Mouse (Mus musculus): Measurements from ENCODE around the gene Aebp1.

The Aebp1 gene

GRCm38 (mm10) chr11:5893807-5894206 lies 32.1 kb downstream of the Aebp1 start:
- no peak for DNase-seq (ENCODE audit: low read depth, low spot score)

GRCm38 (mm10) chr11:5897230-5897629 lies 35.5 kb downstream of the Aebp1 start:
- DNase-seq (ENCODE audit: low read depth, low spot score): no peak

- no peak for DNase-seq (ENCODE audit: low read depth, low spot score)
Observed at GRCm38 (mm10) chr11:5897839-5898238, 36.1 kb downstream of the Aebp1 start.

GRCm38 (mm10) chr11:5898531-5898930 lies 36.8 kb downstream of the Aebp1 start, which contains the start of gene Myl7:
Myl7 (minus strand) TSS chr11:5898782.
- no peak for DNase-seq (ENCODE audit: low read depth, low spot score)

GRCm38 (mm10) chr11:5899286-5899685 lies 37.5 kb downstream of the Aebp1 start:
- DNase-seq (ENCODE audit: low read depth, low spot score): no peak

GRCm38 (mm10) chr11:5901320-5901719 lies 39.6 kb downstream of the Aebp1 start:
- DNase-seq (ENCODE audit: low read depth, low spot score): no peak

- peak; percentile 74 for DNase-seq (ENCODE audit: low read depth, low spot score)
Observed at GRCm38 (mm10) chr11:5901950-5902349, 40.2 kb downstream of the Aebp1 start.

GRCm38 (mm10) chr11:5902390-5902789 lies 40.6 kb downstream of the Aebp1 start:
- DNase-seq (ENCODE audit: low read depth, low spot score): no peak

- DNase-seq (ENCODE audit: low read depth, low spot score): no peak
Observed at GRCm38 (mm10) chr11:5903844-5904243, 42.1 kb downstream of the Aebp1 start.

GRCm38 (mm10) chr11:5904357-5904756 lies 42.6 kb downstream of the Aebp1 start:
- DNase-seq (ENCODE audit: low read depth, low spot score): no peak

GRCm38 (mm10) chr11:5904871-5905270 lies 43.1 kb downstream of the Aebp1 start:
- no peak for DNase-seq (ENCODE audit: low read depth, low spot score)

- no peak for DNase-seq (ENCODE audit: low read depth, low spot score)
Observed at GRCm38 (mm10) chr11:5905778-5906518, 44.2 kb downstream of the Aebp1 start.

- no peak for DNase-seq (ENCODE audit: low read depth, low spot score)
Observed at GRCm38 (mm10) chr11:5907096-5907495, 45.3 kb downstream of the Aebp1 start.

- no peak for DNase-seq (ENCODE audit: low read depth, low spot score)
Observed at GRCm38 (mm10) chr11:5908642-5909041, 46.9 kb downstream of the Aebp1 start.

- peak; percentile 43 for DNase-seq (ENCODE audit: low read depth, low spot score)
Observed at GRCm38 (mm10) chr11:5912635-5913034, 50.9 kb downstream of the Aebp1 start.

- no peak for DNase-seq (ENCODE audit: low read depth, low spot score)
Observed at GRCm38 (mm10) chr11:5913256-5913655, 51.5 kb downstream of the Aebp1 start.

GRCm38 (mm10) chr11:5913936-5914335 lies 52.2 kb downstream of the Aebp1 start:
- DNase-seq (ENCODE audit: low read depth, low spot score): no peak

GRCm38 (mm10) chr11:5914940-5915339 lies 53.2 kb downstream of the Aebp1 start:
- no peak for DNase-seq (ENCODE audit: low read depth, low spot score)

GRCm38 (mm10) chr11:5915429-5916177 lies 53.9 kb downstream of the Aebp1 start:
- no peak for DNase-seq (ENCODE audit: low read depth, low spot score)

GRCm38 (mm10) chr11:5916178-5916548 lies 54.4 kb downstream of the Aebp1 start:
- no peak for DNase-seq (ENCODE audit: low read depth, low spot score)

GRCm38 (mm10) chr11:5918111-5918510 lies 56.4 kb downstream of the Aebp1 start:
- no peak for DNase-seq (ENCODE audit: low read depth, low spot score)

GRCm38 (mm10) chr11:5919606-5920005 lies 57.9 kb downstream of the Aebp1 start:
- DNase-seq (ENCODE audit: low read depth, low spot score): no peak
